Mouse (Mus musculus): Measurements from ENCODE around the gene Prr19.

DNA sequence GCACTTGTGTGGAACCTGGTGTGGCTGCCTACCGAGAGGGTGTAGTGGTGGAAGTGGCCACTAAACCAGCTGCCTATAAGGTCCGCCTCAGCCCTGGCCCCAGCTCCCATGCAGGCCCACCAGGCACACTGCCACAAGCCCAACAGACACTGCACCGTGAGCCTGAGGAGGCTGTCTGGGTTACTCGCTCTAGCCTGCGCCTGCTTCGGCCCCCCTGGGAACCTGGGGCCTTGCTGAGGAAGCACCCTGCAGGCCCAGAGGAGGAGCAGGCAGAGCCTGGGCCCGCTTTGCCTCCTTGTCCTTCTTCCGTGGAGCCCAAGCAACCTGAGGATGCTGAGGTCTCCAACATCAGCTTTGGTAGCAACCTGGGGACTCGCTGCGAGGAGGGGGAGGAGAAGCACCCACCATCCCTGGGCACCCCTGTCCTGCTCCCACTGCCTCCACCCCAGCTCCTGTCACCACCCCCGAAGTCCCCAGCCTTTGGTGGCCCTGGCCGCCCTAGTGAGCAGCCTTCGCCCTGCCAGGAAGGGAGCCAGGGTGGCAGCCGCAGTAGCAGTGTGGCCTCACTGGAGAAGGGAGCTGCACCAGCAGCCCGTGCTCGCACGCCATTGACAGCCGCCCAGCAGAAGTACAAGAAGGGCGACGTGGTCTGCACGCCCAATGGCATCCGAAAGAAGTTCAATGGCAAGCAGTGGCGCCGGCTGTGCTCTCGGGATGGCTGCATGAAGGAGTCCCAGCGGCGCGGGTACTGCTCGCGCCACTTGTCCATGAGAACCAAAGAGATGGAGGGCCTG is 29.4 kb upstream of the Prr19 start:
- TF ChIP-seq CTCF (IDR thresholded peaks at IDR 0.05; ENCODE audit: borderline replicate concordance, control insufficient read depth, extremely low read depth, insufficient read depth, low read length, poor library complexity) (no peak), POLR2A (IDR thresholded peaks at IDR 0.05; ENCODE audit: control insufficient read depth, extremely low read depth, insufficient read depth, low read length, poor library complexity) (no peak)
